Mouse (Mus musculus): ENCODE measurements around the gene Zfp800. TPM values are rescaled to one million over a fixed set of nuclear protein-coding genes. Genes with fewer than 3 reads are reported as not detected.

Gene Zfp800
- polyA plus RNA-seq, 1 experiment from 2014 or later: 23.2 TPM

DNA sequence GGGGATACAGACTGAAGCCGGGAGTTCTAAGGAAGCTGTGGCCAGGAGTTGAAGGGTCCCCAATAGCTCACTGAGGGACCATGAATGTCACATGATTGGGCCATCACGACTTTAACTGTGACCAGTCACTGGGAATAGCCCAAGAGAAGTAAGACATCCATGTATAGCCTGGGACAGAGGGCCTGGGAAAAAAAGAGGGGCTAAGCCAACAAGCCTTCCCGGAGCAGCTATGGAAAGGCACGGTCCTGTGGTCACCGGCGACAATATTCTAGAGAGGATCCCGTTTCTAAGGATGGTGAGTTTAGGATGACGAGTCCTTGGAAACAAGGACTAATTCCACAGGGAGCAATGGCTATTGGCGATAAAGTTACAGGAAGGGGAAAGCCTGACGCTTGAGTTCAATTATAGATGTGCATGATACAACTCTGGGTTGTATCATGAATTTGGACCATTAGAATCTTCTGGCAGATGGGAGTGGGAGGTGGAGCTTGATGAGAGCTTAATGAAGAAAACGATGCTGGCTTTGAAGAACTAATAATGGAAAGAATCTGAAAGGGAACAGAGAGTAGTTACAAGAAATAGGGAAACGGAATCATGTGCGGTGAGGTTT, 183.0 kb downstream of the Zfp800 start:
- Histone ChIP-seq H3K36me3 (ENCODE audit: control insufficient read depth, insufficient read depth, low read length) (no peaks in the 10 kb centered on the region), H3K4me1 (ENCODE audit: control insufficient read depth, insufficient read depth, low read length) (no peaks in the 10 kb centered on the region), H3K4me3 (ENCODE audit: low read length) (peak overlapping the region; percentile 69), H3K4me2 (ENCODE audit: low read depth, low read length) (peak overlapping the region; percentile 86), H3K9ac (ENCODE audit: low read depth, low read length) (peak overlapping the region; percentile 83), H3K27ac (ENCODE audit: low read length) (no peak overlapping the region), H3K9me3 (ENCODE audit: control insufficient read depth, low read length) (no peaks in the 10 kb centered on the region), H3K27me3 (replicated peaks; ENCODE audit: control insufficient read depth, insufficient read depth, low read length) (no peaks in the 10 kb centered on the region)
- 41% methylated on average over 13 of the region's 13 CpGs for WGBS
- peak; percentile 40 for ATAC-seq

DNA sequence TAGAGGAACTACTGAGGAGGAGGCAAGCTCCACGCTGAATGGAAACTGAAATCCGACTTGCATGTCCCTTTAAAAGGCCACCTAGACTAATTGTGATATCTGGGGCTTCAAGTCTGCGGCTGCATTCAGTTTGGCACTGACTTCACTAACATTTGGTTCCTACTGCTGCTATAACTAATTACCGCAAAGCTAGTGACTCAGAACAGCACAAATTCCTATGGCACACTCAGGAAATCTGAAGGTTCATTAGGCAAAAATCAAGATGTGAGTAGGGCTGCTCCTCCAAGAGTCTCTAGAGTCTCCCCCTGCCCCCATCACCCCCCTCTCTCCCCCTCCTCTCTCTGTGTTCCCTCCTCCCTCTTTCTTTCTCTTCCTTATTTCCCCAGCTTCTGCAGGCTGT, 194.4 kb downstream of the Zfp800 start:
- ATAC-seq: no peak
- Histone ChIP-seq H3K4me1 (ENCODE audit: control insufficient read depth, insufficient read depth, low read length) (no peaks in the 10 kb centered on the region), H3K9ac (ENCODE audit: low read depth, low read length) (no peak overlapping the region), H3K36me3 (ENCODE audit: control insufficient read depth, insufficient read depth, low read length) (no peaks in the 10 kb centered on the region), H3K27ac (ENCODE audit: low read length) (no peak overlapping the region), H3K4me2 (ENCODE audit: low read depth, low read length) (no peak overlapping the region), H3K27me3 (replicated peaks; ENCODE audit: control insufficient read depth, insufficient read depth, low read length) (no peaks in the 10 kb centered on the region), H3K4me3 (ENCODE audit: low read length) (no peak overlapping the region), H3K9me3 (ENCODE audit: control insufficient read depth, low read length) (no peaks in the 10 kb centered on the region)
- WGBS: 56% methylated on average over 4 of the region's 4 CpGs

DNA sequence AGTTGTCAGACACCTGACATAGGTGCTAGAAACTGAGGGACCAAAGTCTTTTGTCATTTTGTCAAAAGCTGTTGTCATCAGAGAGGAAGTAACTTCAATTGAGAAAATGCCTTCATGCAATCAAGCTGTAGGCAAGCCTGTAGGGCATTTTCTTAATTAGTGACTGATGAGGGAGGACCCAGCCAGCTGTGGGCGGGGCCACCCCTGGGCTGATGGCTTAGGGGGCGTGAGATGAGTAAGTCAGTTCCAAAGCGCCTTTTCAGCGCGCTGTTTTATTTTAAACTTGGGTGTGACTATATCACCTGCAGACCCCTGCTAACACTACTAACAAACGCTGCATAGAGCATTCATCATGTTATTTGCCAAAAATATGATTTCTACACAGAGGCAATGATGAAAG, 195.0 kb downstream of the Zfp800 start:
- H3K9ac ChIP-seq (ENCODE audit: low read depth, low read length): no peak overlapping the region
- no peak overlapping the region for H3K4me2 ChIP-seq (ENCODE audit: low read depth, low read length)
- H3K27ac ChIP-seq (ENCODE audit: low read length): no peak overlapping the region
- no peaks in the 10 kb centered on the region for H3K4me1 ChIP-seq (ENCODE audit: control insufficient read depth, insufficient read depth, low read length)
- H3K9me3 ChIP-seq (ENCODE audit: control insufficient read depth, low read length): no peaks in the 10 kb centered on the region
- WGBS: 52% methylated on average over 6 of the region's 6 CpGs
- no peaks in the 10 kb centered on the region for H3K36me3 ChIP-seq (ENCODE audit: control insufficient read depth, insufficient read depth, low read length)
- no peaks in the 10 kb centered on the region for H3K27me3 ChIP-seq (replicated peaks; ENCODE audit: control insufficient read depth, insufficient read depth, low read length)
- H3K4me3 ChIP-seq (ENCODE audit: low read length): no peak overlapping the region
- ATAC-seq: no peak

DNA sequence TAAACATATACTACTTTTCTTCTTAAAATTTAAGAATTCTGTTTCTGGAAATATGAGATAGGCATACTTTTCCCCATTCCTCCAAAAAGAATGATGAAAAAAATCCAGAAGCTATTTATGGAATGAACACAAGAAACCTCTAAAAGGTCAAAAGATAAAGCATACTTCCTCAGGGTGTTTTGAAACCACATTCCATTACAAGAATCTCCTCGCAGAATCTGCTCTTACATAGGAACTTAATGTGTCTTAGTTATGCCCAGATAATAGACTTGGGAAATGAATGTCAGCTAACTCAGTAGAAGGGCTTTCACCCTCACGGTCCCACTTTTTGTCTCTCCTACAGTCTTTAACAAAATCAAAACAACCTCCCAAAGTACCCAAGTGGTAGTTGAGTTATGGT, 203.9 kb downstream of the Zfp800 start:
- Histone ChIP-seq H3K27ac (ENCODE audit: low read length) (no peak overlapping the region), H3K27me3 (replicated peaks; ENCODE audit: control insufficient read depth, insufficient read depth, low read length) (no peaks in the 10 kb centered on the region), H3K36me3 (ENCODE audit: control insufficient read depth, insufficient read depth, low read length) (no peaks in the 10 kb centered on the region), H3K4me1 (ENCODE audit: control insufficient read depth, insufficient read depth, low read length) (no peaks in the 10 kb centered on the region), H3K9me3 (ENCODE audit: control insufficient read depth, low read length) (no peaks in the 10 kb centered on the region), H3K4me3 (ENCODE audit: low read length) (no peak overlapping the region), H3K4me2 (ENCODE audit: low read depth, low read length) (no peak overlapping the region), H3K9ac (ENCODE audit: low read depth, low read length) (no peak overlapping the region)
- no peak for ATAC-seq
- WGBS: 47% methylated on average over 2 of the region's 2 CpGs

DNA sequence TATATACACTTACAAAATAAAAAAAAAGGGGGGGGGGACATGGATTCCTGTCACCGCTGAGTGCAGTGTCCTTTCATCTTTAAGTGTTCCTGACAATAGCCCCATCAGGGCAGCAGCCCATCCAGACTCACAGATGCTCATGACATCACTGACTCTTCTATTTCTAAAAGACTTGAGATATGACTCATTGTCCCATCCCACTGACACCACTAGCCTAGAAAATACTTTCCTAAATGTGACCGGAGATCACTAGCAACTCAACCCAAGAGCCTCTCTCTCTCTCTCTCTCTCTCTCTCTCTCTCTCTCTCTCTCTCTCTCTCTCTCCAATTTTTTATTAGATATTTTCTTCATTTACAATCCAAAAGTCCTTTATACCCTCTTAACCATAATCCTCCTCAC, 205.9 kb downstream of the Zfp800 start:
- H3K4me1 ChIP-seq (ENCODE audit: control insufficient read depth, insufficient read depth, low read length): no peaks in the 10 kb centered on the region
- H3K27ac ChIP-seq (ENCODE audit: low read length): no peak overlapping the region
- H3K4me3 ChIP-seq (ENCODE audit: low read length): no peak overlapping the region
- WGBS: 95% methylated on average over 2 of the region's 2 CpGs
- no peak overlapping the region for H3K4me2 ChIP-seq (ENCODE audit: low read depth, low read length)
- no peaks in the 10 kb centered on the region for H3K27me3 ChIP-seq (replicated peaks; ENCODE audit: control insufficient read depth, insufficient read depth, low read length)
- no peaks in the 10 kb centered on the region for H3K36me3 ChIP-seq (ENCODE audit: control insufficient read depth, insufficient read depth, low read length)
- no peaks in the 10 kb centered on the region for H3K9me3 ChIP-seq (ENCODE audit: control insufficient read depth, low read length)
- no peak overlapping the region for H3K9ac ChIP-seq (ENCODE audit: low read depth, low read length)
- no peak for ATAC-seq

Other genes with a start within 250 kb of the Zfp800 start
- 271 and 273 TPM in 2 replicates for gene Arf5, start 25.6 kb upstream of the Zfp800 start, polyA plus RNA-seq (2015; fragmentation: Nextera tagmentation; extraction: Ambion mirVana)
- gene Fscn3, start 29.8 kb upstream of the Zfp800 start, polyA plus RNA-seq (2015; fragmentation: Nextera tagmentation; extraction: Ambion mirVana): 0.07 TPM in 1 of 2 replicates, not detected in the other
- 8.4 and 8.6 TPM in 2 replicates for gene Gcc1, start 30.4 kb upstream of the Zfp800 start, polyA plus RNA-seq (2015; fragmentation: Nextera tagmentation; extraction: Ambion mirVana)
- 1.8 and 2.6 TPM in 2 replicates for gene Pax4, start 51.3 kb upstream of the Zfp800 start, polyA plus RNA-seq (2015; fragmentation: Nextera tagmentation; extraction: Ambion mirVana)
- gene Snd1, start 77.1 kb upstream of the Zfp800 start, polyA plus RNA-seq (2015; fragmentation: Nextera tagmentation; extraction: Ambion mirVana): 125 and 127 TPM in 2 replicates